Mouse (Mus musculus) lung, adult 2 months (tissue): ENCODE measurements around the gene Pcsk5.

Source experiments
- CTCF ChIP-seq: fragments of 200-500 bp; IDR thresholded peaks from 2 replicates; pipeline ENCODE4 v1.5.1; 2011; ENCODE audit warnings: mild to moderate bottlenecking, low read length, control low read depth; ENCODE audit not compliant: insufficient read depth
- POLR2A ChIP-seq: fragments of 200-500 bp; IDR thresholded peaks from 2 replicates; pipeline ENCODE4 v1.6.1; 2011; ENCODE audit warnings: low read depth, mild to moderate bottlenecking, control low read depth, low read length, borderline replicate concordance; ENCODE audit errors: extremely low read depth

DNA sequence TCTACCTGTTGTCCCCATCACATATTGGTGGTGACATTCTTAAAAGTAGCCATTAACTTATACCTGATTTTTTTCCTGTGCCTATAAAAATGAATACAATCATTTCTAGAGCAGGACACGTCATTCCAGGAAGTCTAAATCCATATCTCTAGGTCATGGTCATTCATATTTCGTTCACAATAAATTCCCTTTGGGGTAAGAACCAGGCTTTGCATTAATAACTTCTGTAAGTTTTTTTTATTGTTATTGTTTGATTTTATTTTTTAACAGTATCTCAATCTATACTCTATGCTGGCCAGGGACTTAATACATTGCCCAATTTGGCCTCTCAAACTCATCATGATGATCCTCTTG lies 408.9 kb downstream of the Pcsk5 start:
- TF ChIP-seq POLR2A (no peak), CTCF (no peak)
